Mouse (Mus musculus): Measurements from ENCODE around the gene Syne1.

Syne1 gene

DNA sequence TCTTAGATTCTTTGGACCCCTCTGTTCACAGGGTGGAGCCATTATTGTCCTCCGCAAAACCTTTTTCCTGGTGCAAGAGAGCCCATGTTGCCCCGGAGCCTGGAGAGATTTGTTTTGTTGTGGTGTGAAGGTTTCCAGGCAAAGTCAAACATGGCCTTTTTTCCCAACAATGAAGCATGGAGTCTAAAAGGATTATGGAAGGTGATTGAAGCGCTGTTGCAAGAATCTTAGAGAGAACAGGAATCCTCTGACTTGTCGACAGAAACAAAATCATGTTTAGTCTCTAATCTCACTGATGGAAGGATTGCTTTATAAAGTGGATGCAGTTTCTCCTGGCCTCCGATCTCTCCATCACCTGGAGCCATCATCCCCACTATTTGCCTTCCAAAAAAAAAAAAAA, at the start of gene Syne1:
Gene Syne1, minus strand, starts transcription at position 101 of the 400 bp plus-strand sequence.
- in situ Hi-C loops (cut with MboI, MseI), result loop anchor here (5.0 kb wide), 2 partner anchors 34 to 69 kb away; no protein-coding TSS in a partner anchor

GRCm38 (mm10) chr10:5600123-5600522, 48.8 kb upstream of the Syne1 start:
- in situ Hi-C loops (cut with MboI, MseI), result no loop called here

- in situ Hi-C loops (cut with MboI, MseI), result loop anchor here (5.0 kb wide), 1 partner anchor 191 kb away; no protein-coding TSS in a partner anchor
Measured at GRCm38 (mm10) chr10:5596559-5596958, 45.3 kb upstream of the Syne1 start.

DNA sequence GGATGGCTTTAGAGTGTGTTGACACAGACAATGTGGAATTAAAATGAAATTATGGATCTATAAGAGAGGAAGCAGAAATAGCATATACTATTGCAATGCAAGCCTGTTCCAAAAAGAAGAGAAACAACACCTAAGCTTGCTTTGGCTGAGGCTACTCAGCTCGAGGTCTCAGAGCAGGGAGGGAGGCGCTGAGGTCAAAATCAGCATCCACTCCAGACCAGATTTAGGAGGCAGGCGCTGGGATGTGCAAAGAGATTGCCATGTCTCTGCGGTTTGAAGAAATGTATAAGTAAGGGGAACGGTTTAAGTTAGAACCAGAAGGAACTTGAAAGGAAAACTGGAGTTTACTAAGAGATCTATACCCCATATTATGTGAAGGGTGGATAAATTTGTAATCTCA, 43.2 kb upstream of the Syne1 start:
- in situ Hi-C loops (cut with MboI, MseI), result no loop called here

- in situ Hi-C loops (cut with MboI, MseI), result no loop called here
Measured at GRCm38 (mm10) chr10:5593464-5593863, 42.2 kb upstream of the Syne1 start, which contains the start of gene Myct1. Gene Myct1, plus strand, starts transcription at chr10:5593775.

DNA sequence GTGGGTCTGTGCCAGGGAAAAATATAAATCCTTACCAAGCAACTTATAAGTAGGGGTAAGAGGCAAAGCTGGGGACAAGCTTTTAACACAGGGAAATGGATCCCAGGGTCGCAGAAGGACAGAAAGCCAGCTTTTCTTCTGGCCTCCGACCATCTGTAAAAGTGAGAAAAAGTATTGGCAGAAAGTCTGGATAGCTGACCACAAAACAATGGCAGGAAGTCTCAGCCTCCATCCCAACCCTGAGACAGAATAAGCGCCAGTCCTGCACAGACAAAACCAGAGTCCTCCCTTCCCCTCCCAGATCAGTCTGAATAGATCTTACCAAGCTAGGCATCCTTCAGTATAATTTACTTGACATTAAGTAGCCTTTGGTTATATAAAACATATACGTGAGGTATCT, 40.7 kb upstream of the Syne1 start:
- in situ Hi-C loops (cut with MboI, MseI), result no loop called here

DNA sequence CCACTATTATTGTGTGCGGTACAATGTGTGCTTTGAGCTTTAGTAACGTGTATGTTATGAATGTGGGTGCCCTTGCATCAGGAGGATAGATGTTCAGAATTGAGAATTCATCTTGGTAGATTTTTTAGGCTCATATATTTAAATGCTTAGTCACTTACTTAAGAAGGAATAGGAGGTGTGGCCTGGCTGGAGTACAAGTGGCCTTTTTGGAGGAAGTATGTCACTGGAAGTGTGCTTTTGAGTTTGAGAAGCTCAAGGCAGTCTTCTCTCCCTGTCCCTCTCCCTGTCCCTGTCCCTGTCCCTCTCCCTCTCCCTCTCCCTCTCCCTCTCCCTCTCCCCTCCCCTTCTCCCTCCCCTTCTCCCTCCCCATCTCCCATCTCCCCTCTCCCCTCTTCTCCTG, 39.8 kb upstream of the Syne1 start:
- in situ Hi-C loops (cut with MboI, MseI), result no loop called here

GRCm38 (mm10) chr10:5573328-5573727, 22.0 kb upstream of the Syne1 start:
- in situ Hi-C loops (cut with MboI, MseI), result no loop called here

GRCm38 (mm10) chr10:5571332-5571731, 20.1 kb upstream of the Syne1 start:
- in situ Hi-C loops (cut with MboI, MseI), result no loop called here

DNA sequence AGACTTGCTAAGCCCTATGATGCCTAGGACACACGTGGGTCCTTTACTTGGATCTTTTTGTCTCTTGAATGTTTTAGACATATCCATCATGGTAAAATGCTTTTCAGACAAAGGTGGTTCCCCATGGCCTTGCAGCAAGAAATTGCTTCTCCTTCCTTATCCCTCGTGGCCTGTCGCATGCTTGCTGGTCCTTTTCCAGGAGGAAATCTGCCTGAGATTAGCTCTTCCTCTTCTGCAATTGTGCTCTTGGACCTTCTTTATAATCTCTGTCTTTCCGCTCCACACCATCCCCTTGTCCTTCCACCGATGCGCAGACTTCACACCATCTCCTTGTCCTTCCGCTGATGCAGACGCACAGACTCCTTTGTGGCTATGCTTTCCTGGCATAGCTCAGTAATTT, 18.8 kb upstream of the Syne1 start:
- in situ Hi-C loops (cut with MboI, MseI), result no loop called here

GRCm38 (mm10) chr10:5568991-5569390, 17.7 kb upstream of the Syne1 start:
- in situ Hi-C loops (cut with MboI, MseI), result no loop called here

DNA sequence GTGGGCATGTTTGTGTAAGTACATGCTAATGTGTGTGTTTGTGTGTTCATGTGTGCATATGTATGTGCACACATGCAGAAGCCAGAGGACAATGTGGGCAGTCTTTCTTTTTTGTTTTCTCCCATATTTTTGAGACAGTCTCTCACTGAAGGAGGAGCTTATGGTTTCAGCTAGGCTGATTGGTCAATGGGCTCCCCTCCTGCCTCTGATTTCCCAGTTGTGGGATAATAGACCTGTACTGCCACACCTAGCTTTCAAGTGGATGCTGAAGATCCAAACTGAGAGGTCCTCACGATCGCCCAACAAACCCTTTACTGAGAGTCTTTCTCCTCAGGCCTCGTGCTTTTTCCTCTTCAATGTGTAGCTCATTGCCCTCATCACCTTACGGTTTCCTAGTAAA, 10.4 kb upstream of the Syne1 start:
- in situ Hi-C loops (cut with MboI, MseI), result no loop called here

- in situ Hi-C loops (cut with MboI, MseI), result no loop called here
Measured at GRCm38 (mm10) chr10:5560526-5560925, 9.2 kb upstream of the Syne1 start.

- in situ Hi-C loops (cut with MboI, MseI), result no loop called here
Measured at GRCm38 (mm10) chr10:5558808-5559207, 7.5 kb upstream of the Syne1 start.

DNA sequence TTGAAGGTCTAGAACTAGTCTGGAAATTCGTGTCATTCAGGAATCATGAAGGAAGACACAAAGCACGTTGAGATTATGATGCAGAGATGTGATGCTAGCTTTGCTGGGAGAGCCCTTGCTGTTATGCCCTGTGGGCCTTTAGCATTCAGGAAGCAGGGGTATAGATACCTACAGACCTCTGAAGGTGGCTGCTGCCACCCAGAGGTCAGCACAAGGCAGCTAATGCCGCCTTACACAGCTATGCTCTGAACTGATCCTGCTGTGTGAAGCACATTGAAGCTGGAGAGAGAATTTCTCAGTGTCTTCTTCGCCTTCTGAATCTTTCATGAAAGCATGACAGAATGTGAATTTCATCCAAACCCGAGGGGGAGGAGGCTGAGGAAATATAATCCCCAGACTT, 3.7 kb upstream of the Syne1 start:
- in situ Hi-C loops (cut with MboI, MseI), result loop anchor here (5.0 kb wide), 2 partner anchors 38 to 73 kb away; no protein-coding TSS in a partner anchor

DNA sequence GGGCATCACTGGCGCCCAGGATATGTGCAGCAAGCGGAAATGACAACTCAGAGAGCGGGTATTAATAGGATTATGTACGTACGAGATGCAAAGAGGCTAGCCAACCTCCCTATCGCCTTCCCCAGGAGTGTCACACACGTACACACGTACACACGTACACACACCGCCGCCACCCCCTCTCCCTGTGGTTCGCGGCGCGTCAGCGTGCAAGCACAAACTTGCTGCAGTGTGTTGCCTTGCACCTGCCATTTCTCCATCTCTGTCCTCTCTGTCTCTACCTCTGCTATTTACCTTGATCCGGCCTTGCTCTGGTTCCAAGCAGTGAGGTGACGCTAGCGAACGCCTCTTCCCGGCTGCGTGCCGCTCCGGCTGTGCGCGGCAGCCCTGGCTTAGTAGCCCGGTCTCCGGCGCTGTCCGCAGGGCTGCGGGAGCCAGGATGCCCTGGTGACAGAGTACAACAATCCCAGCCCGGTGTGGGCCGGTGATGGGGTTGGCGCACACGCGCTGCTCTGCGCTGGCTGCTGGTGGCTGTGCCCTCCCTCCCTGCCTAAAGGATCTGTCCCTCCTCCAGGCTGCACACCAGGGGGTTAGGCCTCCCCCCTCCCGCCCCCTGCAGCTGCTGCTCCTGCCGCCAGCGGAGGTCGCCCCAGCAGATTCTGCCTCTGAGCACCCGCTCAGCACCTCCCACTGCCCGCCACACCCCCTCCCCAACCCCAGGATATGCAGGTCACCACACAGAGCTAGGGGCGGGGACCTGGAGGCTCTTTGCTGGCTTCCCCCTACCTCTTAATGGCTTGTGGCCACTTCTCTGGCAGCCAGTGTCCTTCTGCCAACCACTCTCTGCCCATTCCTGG, 887 bp downstream of the Syne1 start:
- in situ Hi-C loops (cut with MboI, MseI), result loop anchor here (5.0 kb wide), 2 partner anchors 33 to 68 kb away; no protein-coding TSS in a partner anchor

- in situ Hi-C loops (cut with MboI, MseI), result loop anchor here (5.0 to 10.0 kb wide), 3 partner anchors 33 to 1215 kb away; no protein-coding TSS in a partner anchor
Measured at GRCm38 (mm10) chr10:5549871-5550167, 1.5 kb downstream of the Syne1 start.

DNA sequence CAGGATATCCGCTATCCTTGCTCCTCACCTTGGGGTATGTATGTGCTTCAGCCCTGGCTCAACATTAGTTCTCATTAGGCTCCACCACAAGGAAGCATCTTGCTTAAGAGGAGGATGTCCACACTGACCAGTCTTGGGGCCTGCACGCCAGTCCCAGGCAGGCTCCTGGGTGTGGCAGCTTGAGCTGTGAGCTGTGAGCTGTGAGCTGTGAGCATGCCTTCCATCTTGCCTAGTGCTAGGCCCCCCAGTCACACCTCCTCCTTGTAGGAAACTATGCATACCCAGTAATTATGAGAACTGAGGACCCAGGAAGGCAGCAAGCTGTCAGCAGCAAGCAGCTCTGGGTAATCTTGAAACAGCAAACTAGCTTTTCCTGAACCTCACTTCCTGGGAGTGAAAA, 2.6 kb downstream of the Syne1 start:
- in situ Hi-C loops (cut with MboI, MseI), result loop anchor here (10.0 kb wide), 1 partner anchor 1214 kb away; no protein-coding TSS in a partner anchor

DNA sequence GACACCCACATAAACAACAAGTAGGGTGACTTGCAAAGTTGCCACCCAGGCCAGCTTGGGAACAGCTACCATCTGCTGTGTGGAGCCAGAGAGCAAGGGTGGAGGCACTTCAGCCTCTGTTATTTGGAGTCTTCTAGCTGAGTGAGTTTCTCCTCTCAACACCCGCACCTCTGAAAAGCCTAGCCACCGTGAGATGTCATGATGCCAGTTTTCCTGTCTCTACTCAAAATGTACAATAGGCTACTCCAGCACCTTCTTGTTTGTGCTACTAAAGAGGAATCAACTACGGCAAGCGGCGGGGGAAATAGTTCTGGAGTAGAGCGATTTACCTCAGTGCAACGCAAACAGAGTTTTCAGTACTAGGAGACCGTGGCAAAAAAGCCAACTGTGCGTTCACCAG, 3.5 kb downstream of the Syne1 start:
- in situ Hi-C loops (cut with MboI, MseI), result loop anchor here (10.0 kb wide), 1 partner anchor 1213 kb away; no protein-coding TSS in a partner anchor

DNA sequence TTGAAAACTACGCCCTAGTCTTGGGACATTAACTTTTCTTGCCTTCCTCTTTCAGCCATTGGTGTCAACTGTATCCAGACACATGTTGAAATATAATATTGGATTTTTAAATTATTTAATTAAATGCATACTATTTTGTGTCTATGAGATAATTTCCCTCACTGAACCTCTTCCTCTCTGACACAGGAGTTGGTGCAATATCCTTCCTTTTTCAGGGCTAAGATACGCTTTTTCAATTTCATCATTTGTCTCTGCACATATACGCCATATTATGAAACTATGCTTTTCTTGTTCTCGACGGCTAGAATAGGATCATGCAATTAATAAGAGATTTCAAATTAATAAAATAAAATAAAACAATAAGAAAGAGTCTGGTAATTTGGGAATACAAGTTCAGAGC, 4.9 kb downstream of the Syne1 start:
- in situ Hi-C loops (cut with MboI, MseI), result loop anchor here (10.0 kb wide), 1 partner anchor 1212 kb away; no protein-coding TSS in a partner anchor

DNA sequence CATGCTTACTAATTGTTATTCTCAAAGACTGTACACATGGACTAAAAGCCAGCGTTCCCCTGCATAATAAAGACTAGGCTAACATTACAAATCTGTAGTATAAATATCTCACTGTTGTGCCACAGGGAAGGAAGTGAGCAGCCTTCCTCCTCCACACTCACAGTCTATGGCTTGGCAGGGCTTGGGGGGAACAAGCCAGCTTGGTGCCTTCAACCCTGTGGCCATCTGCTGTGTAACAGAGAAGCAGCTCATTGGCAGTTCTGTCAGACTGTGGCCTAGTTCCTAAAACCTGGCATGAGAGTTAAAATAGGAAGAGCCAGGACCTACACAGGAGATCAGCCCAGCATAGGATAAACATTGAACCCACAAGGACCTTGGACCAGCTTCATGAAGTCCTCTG, 23.0 kb downstream of the Syne1 start:
- in situ Hi-C loops (cut with MboI, MseI), result no loop called here

GRCm38 (mm10) chr10:5527634-5528033, 23.6 kb downstream of the Syne1 start:
- in situ Hi-C loops (cut with MboI, MseI), result no loop called here

GRCm38 (mm10) chr10:5522904-5523303, 28.4 kb downstream of the Syne1 start:
- in situ Hi-C loops (cut with MboI, MseI), result no loop called here

Measured in regulatory T cell (primary cell).